Mouse (Mus musculus) gastrocnemius, adult 2 months (tissue): ENCODE data around the gene Coro6. TPM values are rescaled to one million over a fixed set of nuclear protein-coding genes. Genes with fewer than 3 reads are reported as not detected.

Experiments used
- DNase-seq: peaks from one replicate; pipeline ENCODE4 v3.0.0; 2022
- H3K27ac ChIP-seq: fragments of 200-600 bp; 2 replicates; pipeline ENCODE4 v1.8.1; 2022; ENCODE audit warnings: mild to moderate bottlenecking
- H3K4me3 ChIP-seq: fragments of 200-600 bp; 2 replicates; pipeline ENCODE4 v1.8.1; 2022; ENCODE audit warnings: mild to moderate bottlenecking, moderate library complexity
- CTCF ChIP-seq: fragments of 200-600 bp; IDR thresholded peaks from 2 replicates; pipeline ENCODE4 v1.8.1; 2022; ENCODE audit warnings: antibody characterized with exemption, mild to moderate bottlenecking, moderate library complexity
- intact Hi-C: fragments of 180-260 bp; cut with DNase I; formaldehyde crosslinking; loops from one replicate; pipeline ENCODE4 v1.15.1; 2025
- total RNA-seq, 2 experiments: library from RNA; stranded (reverse); gene quantifications; 2 replicates each; pipeline ENCODE4 v1.2.3; 2021

Gene Coro6
- total RNA-seq, 2 experiments from 2014 or later = 165 to 257 TPM

- H3K4me3 ChIP-seq = no peak overlapping the region
- no peak overlapping the region for H3K27ac ChIP-seq
- DNase-seq = no peak
- no peak for TF ChIP-seq CTCF
- intact Hi-C loops = loop anchor here (10.0 kb wide), 1 partner anchor 277 kb away; no protein-coding TSS in a partner anchor
These were observed 56.0 kb downstream of the Coro6 start for GRCm38 (mm10) chr11:77518051-77518798.

GRCm38 (mm10) chr11:77519043-77519442 is 56.8 kb downstream of the Coro6 start, which contains the start of gene Gm10392:
TSS of gene Gm10392 (minus strand) at chr11:77519198.
- no peak for DNase-seq
- no peak for TF ChIP-seq CTCF
- Histone ChIP-seq H3K4me3 (no peak within 1 kb of the TSS), H3K27ac (0 out of 2 replicates have a peak within 1 kb of the TSS, but pooled peaks have one; percentile 5)
- intact Hi-C loops = loop anchor here (10.0 kb wide), 1 partner anchor 276 kb away; no protein-coding TSS in a partner anchor

Other genes starting within 250 kb of the Coro6 start
- gene Ssh2, start 246.1 kb upstream of the Coro6 start, total RNA-seq = 10 to 100 TPM; 40.3 to 55.3 TPM
- gene Ankrd13b, start 27.3 kb downstream of the Coro6 start, total RNA-seq = 10 to 100 TPM in 1 of 2 experiments, 1 to 10 TPM in 1; 9.5 to 10.8 TPM
- gene Git1, start 31.2 kb downstream of the Coro6 start, total RNA-seq = 10 to 100 TPM; 25.9 to 33.3 TPM
- gene Abhd15, start 52.7 kb downstream of the Coro6 start, total RNA-seq = under 1 TPM; 0.18 to 0.50 TPM
- gene Trp53i13, start 53.6 kb downstream of the Coro6 start, total RNA-seq = 1 to 10 TPM; 2.3 to 5.0 TPM
- not detected for gene Gm10392, start 56.8 kb downstream of the Coro6 start, total RNA-seq
- gene Taok1, start 145.4 kb downstream of the Coro6 start, total RNA-seq = 10 to 100 TPM; 37.7 to 48.4 TPM
- gene Nufip2, start 223.7 kb downstream of the Coro6 start, total RNA-seq = 10 to 100 TPM; 36.9 to 43.8 TPM